Mouse (Mus musculus): ENCODE measurements around the gene Ccdc186.
"Not testable (repeated sequence)": the region's sequence is repeated elsewhere in the genome, so short reads cannot be mapped to it uniquely, and the experiment has no call there.

The Ccdc186 gene

DNA sequence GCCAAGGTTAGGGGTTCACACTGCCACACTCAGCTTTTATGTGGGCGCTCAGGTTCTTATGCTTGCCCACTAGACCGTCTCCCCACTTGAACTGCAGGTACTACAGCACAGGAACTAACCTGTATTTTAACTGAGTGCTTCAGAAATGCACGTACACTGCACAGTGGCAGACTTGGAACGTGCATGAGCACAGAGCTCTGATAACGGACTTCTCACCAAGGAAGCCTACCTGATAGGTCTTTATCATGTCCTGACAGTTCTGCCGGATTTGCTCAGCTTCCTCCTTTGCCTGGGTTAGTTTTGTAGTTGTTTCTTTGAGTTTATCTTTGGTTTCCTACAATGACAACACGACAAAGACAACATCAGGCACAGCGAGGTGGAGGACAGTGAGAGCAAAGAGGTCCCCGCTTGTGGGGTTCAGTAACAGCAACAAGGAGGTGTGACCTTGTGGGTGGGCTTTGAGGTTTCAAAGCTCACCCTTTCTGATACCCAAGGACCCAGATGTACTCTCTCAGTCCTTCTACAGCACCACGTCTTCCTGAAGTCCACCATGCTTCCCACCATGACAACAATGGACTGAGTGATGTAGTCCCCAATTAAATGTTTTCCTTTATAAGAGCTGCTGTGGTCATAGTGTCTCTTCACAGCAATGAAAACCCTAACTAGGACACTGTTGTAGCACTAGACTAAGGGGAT lies 20.2 kb downstream of the Ccdc186 start:
- DNase-seq (ENCODE audit: low spot score in 2 of 2), result no peak

DNA sequence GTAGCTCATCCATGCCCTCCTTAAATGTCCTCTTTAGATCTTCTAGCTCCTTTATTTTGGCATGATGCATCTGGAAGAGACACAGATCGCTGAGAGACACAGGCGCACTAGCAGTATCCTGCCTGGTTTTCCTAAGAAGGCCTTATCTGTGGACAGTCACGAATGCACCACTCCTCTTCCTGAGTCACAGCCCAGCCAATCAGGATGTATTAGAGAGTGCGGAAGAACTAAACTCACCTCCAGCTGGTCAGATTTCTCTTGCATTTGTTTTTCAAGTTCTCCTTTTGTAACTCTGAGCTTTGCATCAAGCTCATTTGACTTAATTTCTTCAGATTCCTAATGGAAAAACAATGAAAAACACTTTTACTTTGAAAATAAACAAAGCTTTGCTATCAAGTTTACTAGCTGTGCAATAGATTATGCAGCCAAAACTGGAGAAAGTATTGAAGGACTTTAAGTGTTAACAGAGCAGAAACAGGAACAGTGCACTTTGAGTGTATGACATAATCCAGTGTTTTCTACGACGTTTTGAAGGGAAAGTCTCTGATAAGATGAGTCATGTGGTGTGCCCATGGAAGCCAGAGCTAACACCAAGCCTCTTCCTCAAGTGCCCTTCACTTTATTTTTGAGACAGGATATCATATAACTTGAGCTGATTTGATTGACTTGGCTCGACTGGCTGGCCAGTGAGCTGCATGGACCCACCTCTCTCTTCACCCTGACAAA lies 20.9 kb downstream of the Ccdc186 start:
- no peak for DNase-seq (ENCODE audit: low spot score in 2 of 2)

DNA sequence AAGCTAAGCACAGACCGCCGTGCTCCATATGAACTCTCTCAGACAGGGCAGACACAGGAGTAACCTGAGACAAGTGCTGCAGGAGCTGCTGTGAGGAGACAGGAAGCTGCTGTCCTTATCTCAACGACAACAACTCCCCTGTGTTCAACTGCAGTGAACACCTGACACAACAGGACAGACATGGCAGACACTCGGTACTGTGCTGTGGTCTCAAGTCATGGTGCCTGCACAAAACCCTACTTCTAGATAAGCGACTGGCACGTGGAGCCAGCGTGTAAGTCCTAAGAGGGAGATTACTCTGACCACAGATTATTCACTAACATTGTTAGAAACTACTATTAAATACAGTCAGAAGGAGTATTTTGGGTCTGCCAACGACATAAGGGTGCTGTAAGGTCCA lies 21.8 kb downstream of the Ccdc186 start:
- no peak for DNase-seq (ENCODE audit: low spot score in 2 of 2)

DNA sequence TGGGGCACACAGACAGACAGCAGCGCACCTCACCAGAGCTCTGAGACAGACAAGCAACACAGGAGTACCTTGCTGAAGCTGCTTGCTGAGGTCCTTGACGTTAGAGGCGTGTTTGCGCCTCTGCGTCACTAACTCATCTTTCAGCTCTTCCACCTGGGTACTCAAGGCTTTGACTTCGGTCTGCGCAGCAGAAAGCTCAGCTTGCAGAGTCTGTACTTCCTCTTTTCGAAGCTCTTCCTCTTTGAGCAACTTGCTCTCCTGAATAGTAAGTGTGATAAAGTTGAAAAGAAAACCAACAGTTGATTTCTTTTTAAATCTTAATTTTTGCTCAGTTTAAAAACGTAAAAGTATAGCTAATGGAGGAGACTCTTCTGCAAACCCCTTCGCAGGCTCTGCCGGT lies 24.6 kb downstream of the Ccdc186 start:
- DNase-seq (ENCODE audit: low spot score in 2 of 2), result no peak

DNA sequence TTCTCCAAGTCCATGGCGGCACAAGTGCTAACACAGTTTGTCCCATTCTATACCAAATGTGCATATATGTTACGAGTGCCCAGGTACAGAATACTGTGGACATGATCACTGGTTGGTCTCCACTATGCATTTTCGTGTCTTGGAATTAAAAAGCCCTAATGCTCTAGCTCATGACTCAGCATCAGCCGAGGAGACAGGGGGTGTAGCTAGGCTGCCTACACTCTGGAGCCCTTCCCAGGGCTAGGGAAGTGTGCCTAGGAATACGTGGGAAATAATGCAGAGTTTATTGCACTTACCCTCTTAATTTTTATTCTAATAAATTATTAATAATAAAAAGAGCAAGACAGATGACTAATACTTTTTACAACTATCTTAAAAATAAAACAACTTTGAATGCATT lies 33.0 kb downstream of the Ccdc186 start:
- no peak for DNase-seq (ENCODE audit: low spot score in 2 of 2)

DNA sequence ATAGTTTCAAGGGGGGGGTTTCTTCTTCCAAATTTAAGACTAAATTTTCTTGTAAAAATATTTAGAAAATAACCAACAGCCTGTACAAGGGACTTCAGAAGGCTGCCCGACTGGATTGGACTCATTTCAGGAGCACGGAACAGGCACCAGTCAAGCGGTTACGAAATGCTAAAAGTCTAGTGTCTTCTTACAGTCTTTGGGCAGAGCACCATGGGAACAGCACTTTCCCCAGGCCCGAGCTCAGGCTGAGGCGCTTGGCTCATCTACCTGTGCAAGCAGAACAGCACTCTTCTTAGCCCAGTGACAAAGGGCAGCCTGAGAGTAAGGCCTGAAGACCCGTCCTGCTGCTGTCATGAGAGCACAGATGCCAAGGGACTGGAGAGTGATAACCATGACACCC lies 34.1 kb downstream of the Ccdc186 start:
- no peak for DNase-seq (ENCODE audit: low spot score in 2 of 2)

DNA sequence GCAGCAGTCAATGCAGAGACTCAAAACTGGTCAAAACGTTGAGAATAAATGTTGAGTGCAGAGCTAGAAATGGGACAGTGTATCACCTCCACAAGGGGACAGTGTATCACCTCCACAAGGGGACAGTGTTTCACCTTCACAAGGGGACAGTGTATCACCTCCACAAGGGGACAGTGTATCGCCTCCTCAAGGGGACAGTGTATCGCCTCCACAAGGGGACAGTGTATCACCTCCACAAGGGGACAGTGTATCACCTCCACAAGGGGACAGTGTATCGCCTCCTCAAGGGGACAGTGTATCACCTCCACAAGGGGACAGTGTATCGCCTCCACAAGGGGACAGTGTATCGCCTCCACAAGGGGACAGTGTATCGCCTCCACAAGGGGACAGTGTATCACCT lies 43.5 kb downstream of the Ccdc186 start:
- DNase-seq (ENCODE audit: low spot score in 2 of 2), result not testable (repeated sequence)

DNA sequence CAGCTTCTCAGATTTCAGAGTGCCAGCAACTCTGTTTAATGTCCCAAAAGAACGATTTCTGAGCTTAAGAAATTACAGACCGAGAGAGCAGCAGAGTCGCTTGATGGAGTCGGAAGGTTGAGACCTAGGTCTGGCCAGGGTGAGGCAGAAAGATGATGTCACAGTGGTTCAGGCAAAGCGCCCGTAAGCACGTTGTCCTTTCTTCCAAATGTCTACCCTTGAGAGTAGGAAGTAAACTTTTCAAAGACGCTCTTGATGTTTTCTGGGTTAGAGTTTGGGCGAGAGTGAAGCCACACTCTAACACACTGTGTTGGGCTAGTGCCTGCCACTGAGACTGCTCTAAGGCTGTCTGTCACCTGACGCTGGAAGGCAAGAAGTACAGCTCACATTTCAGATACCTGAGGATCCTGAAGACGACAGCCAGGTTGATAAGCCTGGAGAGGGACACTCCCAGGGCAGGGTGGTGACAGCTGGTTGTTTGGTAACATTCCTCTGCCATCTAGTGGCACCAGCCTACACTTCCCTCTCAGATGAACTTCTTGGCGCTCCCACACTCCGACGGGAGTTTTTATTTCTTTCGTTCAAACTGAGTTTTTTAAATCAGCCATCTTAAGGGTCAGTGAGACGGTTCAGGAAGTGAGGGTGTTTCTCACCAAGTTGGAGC lies 45.1 kb downstream of the Ccdc186 start:
- DNase-seq (ENCODE audit: low spot score in 2 of 2), result peak in 1 of 2 experiments; percentile 14

DNA sequence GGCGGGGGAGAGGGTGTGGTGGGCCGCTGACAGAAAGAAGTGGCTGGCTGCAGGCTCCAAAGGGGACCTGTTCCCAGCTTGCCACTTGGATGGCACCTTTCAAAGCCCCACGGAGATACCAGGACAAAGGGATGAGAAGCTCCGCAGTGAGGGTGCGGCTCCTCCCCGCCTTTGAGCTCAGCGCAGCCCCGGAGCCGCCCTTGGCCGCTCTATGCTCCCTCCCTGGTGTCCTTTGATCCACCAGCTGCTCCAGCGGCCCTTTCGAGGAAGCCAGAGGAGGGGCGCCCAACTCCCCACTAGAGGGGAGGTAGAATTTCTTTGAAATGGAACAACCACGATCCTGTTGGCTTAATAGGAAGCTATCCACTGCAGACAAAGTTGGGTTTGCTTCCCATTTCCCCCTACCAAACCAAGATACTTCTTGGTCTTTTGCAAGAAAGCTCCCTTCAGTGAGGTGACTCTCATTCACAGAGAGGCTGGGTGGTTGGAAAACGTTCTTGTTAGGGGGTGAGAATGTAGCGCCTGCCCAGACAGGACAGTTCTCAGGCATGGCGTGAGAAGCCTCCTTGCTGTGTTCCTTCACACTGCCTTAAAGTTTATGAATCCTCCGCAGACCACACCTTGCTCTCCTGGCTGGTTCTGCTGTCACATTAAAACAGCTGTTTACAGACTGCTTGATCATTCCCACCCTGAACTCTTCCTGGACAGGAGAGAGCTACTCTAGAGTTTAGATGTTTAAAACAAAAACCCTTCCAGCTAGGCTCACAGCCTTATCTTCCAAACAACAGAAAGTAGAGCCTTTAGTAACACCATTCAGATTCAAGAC lies 45.9 kb downstream of the Ccdc186 start:
- DNase-seq (ENCODE audit: low spot score in 2 of 2), result no peak

DNA sequence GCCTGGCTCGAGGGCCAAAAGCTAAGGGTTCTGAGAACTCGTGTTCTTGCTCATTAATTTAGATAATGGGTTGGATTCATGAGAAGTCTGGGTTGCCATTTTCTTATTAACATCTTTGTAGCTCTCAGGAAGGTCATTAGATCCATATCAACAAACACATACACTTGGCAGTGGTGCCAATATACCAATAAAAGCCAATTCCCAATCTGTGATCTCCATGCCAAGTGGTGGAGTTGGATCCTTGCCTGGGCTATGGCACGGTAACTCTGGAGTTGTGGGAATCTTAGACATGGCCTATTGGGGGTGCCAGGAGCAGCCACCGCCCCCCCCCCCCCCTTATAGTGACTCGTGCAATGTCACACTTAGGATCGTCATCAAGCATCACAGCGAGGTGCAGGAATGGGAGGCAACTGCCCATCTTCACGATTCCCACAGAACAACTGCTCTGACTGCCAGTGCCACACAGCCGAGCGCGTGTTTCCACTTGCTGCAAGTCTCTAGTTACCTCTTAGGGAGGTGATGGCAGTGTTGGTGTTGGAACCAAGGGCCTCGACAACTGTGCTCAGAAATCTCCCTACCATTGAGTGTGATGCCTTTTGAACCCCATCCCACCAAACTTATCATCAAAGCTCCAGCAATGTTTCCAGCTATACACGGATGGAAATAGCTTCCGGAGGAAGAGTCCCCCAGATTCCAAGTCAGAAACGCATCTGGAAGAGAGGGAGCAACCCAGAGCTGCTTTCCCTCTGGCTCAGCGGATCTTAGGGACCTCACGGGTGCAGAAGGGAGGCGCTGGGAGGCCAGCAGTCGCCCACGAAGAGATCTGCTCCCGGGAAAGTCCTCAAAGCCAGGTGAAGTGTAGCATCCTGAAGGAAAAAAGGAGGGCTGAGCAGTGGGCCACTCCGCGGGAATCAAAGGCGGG lies 46.8 kb downstream of the Ccdc186 start:
- no peak for DNase-seq (ENCODE audit: low spot score in 2 of 2)

DNA sequence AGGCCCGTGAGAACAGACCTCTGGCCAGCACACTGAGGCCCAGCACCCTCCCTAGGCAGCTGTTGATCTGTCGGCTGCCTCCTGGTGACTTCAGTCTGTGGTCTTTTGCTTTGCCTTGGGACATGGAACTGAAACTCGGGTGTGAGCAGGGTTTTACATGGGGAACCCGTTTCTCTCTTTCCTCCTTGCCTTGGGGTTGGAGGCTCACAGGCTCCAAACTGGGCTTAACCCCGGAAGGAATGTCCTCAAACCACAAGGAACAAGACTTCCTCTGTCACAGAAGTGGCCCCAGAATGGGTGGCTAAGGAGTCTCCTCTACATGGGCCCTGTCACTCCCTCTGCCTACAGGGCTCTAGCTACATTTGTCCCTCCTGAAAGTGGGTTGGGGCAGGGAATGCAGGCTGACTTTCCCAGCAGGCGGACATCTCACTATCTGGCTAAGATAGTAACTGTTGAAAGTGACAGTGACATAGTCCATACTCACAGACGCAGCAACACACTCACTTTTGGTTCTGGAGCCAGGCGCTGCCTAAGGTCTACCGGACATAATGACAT lies 47.5 kb downstream of the Ccdc186 start:
- DNase-seq (ENCODE audit: low spot score in 2 of 2), result peak in 1 of 2 experiments; percentile 21

DNA sequence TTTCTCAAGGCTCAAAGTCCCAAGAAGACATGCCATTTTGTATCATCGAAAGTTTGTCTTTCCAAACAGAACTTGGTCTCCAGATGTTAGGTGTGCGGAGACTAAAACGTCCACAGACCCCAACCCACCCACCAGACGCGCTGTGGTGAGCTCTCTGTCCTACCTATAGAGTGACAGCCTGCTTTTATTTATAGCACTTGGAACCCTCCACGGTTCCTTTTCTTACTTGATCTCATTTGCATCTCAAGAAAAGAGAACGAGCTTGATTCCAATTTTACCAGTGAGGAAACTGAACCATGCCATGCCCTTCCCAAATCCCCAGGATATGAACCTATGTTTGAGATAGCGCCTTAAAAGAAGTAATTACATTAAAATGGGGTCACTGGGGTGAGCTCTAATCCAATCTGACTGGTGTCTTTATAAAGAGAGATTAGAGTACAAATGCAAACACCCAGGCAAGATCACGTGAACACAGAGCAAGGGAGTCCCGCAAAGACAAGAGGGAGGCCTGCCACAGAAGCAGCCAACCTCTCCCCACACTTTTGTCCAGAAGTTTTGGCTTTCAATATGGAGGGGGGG lies 48.5 kb downstream of the Ccdc186 start:
- DNase-seq (ENCODE audit: low spot score in 2 of 2), result no peak

DNA sequence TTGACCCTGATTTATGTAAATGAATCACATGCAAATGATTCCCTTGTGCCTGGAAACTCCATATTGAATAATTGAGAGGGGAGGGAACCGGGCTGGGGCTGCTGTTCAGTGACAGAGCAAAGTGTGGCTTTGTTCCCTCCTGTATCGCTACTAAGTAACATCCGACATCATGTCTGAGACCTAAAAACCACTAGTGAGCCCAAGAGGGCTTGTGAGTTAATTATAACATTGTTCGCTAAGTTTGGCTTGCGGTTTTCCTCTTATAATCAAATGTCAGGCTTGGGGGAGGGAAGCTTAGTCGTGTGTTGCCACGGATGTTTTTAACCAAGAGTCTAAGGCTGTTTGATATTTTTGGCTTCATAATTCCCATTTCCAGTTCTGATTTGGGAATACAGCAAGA lies 49.8 kb downstream of the Ccdc186 start:
- no peak for DNase-seq (ENCODE audit: low spot score in 2 of 2)

DNA sequence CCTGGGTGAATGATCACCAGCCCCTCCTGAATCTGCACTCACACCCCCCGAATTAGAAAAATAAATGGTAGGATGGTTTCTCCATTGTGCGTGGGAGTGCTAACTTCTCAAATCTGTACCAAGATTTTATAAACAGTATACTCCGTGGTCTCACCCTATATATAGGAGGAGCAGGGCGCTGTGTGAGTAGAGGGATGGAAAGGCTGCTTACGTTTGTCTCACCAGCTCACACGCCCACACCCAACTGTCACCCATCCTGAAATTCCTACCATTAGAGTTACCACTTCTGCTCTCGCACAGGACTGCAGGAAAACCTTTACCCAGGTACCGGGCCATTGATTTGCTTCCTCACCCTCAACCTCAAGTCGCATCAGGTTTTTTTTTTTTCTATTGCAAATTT lies 53.0 kb downstream of the Ccdc186 start:
- no peak for DNase-seq (ENCODE audit: low spot score in 2 of 2)

DNA sequence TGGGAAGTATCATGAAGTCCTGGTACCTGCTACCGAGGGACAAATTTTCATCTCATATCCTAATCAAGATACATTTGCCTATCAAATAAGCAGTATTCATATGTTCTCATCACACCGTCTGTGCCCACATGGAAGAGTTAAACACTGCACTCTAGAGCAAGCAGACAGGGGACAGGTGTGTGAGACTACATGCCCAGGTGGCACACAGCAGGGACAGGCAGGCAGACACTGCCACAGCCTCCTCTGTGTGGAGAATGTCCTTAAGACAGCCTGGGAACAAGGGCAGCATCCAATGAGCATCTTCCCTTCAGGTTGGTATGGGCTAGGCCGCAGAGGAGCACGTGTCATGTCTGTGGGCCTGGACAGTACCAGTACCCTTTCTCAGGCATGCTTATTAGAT lies 59.3 kb downstream of the Ccdc186 start:
- DNase-seq (ENCODE audit: low spot score in 2 of 2), result no peak

DNA sequence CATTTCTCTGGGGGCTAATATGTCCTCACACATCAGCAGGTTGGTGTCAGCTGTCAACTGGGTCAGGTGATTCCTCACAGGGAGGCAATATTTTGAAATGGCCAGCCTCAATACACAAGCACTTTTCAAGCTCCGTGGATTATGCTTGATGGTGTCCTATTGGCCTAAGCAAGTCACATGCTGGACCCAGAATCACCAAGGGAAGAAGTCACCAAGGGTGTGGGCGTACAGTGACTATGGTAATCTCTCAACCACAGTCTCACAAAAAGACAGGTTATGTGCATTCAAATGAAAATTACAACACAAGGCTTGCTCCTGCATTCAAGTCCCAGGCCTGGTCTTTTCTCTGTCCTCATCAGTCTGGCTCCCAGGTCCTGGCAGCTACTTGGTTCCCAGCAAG lies 60.3 kb downstream of the Ccdc186 start:
- no peak for DNase-seq (ENCODE audit: low spot score in 2 of 2)

DNA sequence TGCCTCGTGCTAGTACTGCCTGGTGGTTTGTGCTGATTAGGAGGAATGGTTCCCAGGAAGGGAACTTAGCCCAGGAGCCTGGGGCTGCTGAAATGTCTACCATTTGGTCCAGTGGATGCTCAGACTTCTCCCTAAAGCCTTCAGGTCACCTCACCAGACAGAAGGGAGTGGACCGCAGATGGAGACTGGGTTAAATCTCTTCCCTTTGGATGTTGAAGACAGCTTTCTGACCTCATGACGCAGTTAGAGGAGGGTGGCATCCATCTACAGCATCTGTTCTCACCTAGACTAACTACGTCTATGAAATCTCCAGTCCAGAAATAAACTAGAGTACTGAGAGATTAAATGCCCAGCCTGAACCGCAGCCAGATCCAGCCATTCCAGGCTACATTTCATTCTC lies 60.9 kb downstream of the Ccdc186 start:
- no peak for DNase-seq (ENCODE audit: low spot score in 2 of 2)

DNA sequence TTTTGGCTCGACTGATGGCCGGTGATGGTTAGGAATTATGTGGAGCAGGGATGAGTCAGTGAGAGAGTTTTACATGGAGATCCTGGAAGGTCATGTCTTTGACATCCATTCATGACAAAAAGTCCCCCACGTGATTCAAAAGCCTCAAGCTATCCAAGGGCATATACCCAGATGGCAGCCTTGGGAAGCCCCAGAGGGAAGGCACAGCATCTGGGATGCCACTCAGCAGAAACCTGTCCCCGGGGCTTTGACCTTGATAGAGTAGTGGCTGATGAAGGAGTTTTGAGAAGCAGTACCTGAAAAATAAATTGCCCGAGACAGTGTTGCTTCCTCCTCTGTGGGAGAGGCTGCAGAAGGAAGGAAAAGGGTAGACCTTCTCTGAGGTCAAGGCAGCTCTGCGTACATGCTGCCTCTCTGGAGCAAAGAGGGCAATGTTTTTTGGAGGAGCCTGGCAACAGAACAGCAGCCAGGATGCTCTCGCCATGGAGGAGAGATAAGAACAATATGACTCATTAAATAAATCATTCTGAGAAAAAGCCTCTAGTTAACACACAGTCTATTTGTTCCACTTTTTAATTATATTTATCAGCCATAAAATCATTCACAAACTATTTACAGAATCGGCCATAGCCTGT lies 61.6 kb downstream of the Ccdc186 start:
- DNase-seq (ENCODE audit: low spot score in 2 of 2), result no peak

DNA sequence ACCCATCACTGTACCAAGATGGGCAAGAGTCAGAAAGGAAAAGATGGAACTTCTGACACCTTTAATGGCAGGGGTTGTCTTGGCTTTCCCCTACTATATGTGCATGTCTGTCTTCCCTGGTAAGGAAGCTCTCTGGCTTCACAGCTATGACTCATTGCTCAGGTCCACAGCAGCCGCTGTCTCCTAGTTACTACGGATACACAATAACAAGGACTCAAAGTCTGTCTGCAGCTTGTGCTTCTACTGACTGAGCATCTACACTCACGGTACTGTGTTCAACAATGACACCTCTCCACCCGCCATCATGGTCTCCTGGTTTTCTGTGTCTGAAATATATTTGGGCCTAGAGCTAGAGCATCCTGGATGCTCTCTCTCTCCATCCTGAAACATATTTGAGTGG lies 62.2 kb downstream of the Ccdc186 start:
- no peak for DNase-seq (ENCODE audit: low spot score in 2 of 2)

DNA sequence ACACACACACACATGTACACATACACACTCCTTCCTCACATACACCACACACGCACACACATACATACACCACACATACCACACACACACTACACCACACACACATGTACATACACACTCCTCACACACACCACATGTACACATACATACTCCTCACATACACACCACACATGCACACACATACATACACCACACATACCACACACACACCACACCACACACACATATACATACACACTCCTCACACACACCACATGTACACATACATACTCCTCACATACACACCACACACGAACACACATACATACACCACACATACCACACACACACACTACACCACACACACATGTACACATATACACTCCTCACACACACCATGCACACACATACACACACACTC lies 63.7 kb downstream of the Ccdc186 start:
- DNase-seq (ENCODE audit: low spot score in 2 of 2), result no peak

Measured in spleen, postnatal 14 days (tissue).